Mouse (Mus musculus) brain, embryonic 14.5 days (tissue): ENCODE measurements at regions not wholly inside any gene's neighbourhood (a gene's known extent, or its start where the extent isn't known, plus 50 kb on each side); places are given as distances from the start of the nearest gene placed in this dataset.

Source experiments
- CTCF ChIP-seq: fragments of 200-500 bp; IDR thresholded peaks from 2 replicates; pipeline ENCODE4 v1.5.1; 2012; ENCODE audit warnings: inconsistent platforms, mild to moderate bottlenecking, moderate library complexity, borderline replicate concordance; ENCODE audit not compliant: insufficient read depth, insufficient read length; ENCODE audit errors: extremely low read depth
- POLR2A ChIP-seq: fragments of 200-500 bp; IDR thresholded peaks from 2 replicates; pipeline ENCODE4 v1.6.1; 2012; ENCODE audit warnings: mild to moderate bottlenecking, inconsistent platforms, borderline replicate concordance; ENCODE audit not compliant: poor library complexity, insufficient read depth, insufficient read length, severe bottlenecking; ENCODE audit errors: extremely low read depth

DNA sequence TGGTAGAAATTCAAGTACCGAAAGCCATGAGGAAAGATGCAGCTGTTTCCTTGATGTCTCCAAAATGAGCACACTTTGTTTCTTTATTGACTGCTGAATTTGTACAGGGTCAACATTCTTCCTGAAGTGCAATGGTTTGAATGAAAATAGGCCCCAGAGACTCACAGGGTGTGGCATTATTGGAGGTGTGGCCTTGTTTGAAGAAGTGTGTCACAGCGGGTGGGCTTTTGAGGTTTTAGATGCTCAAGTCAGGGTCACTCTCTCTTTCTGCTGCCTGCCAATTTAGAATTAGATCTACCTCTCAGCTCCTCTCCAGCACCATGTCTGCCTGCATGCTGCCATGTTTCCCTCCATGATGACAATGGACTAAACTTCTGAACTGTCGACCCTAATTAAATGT is 227.2 kb upstream of the Mpped2 start:
- no peak for TF ChIP-seq POLR2A
- TF ChIP-seq CTCF = no peak
